Mouse (Mus musculus) ovary, postnatal 36 days (tissue): ENCODE measurements around the gene Rufy1.

ENCODE experiments used
- DNase-seq: peaks from one replicate; pipeline ENCODE4 v3.0.0; 2022; ENCODE audit warnings: low spot score, mixed read lengths

Rufy1 gene

DNA sequence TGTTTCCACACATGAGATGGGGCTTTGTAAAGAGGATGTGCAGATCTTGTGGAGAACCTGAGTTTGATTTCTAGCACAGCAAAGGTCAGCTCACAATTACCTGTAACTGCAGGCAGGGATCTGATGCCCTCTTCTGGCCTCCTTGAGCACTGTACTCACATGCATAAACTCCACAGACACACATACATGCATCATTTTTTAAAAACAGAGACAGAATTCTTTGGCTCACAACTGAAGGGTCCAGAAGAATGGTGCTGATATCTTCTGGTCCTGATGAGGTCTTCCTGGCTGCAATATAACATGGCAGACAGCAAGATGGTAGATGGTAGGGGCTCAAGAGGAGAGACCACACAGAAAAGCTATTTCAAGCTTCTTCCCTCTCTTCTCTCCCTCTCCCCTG, 76.8 kb downstream of the Rufy1 start, which contains the start of gene Cby3:
Gene Cby3, plus strand, starts transcription at position 301 of the 400 bp plus-strand sequence.
- DNase-seq = no peak

DNA sequence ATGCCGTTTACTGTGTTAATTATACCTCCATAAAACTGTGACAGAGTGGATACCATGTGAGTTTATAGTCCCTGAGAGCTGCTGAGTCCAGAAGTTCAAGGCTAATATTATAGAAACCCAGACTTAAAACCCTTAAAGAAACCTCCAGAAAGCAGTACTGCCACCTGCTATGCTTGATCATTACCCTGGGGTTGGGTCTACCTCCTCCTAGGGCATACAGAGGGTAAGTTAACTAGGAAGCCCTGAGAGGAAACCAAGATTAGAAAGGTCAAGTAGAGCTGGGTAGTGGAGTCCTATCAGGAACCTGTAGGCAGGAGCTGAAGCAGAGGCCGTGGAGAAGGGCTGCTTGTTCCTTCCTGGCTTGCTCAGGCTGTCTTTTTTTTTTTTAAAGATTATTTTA, 78.7 kb downstream of the Rufy1 start:
- no peak for DNase-seq

DNA sequence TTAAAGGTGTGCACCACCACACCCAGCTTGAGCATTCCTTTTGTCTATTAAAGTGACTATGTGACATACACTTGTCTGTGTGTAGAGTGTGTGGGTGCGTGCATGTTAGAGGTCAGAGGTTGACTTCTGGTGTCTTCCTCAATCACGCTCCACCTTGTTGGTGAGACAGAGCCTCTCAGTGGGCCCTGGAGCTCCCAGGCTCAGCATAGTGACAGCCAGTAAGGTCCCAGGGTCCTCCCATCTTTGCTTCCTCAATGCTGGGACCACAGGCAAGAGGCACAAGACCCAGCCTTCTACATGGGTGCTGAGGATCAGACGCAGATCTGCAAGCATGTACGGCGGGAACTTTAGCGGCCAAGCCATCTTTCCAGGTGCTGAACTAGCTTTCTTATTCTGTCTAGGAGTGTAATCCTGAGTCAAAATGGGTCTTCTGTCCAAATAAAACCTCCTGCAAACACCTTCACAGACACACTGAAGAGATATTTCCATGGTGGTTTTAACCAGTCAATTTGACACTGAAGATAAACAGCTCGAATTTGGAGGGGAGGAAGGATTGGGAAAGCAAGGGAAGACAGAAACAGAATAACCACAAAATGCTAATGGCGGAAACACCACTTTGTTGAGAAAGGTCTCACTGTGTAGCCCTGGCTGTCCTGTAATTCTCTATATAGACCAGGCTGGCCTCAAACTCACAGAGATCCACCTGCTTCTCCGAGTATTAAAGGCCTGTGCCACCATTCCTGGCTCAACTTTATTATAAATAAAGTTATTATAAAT, 84.5 kb downstream of the Rufy1 start:
- no peak for DNase-seq

DNA sequence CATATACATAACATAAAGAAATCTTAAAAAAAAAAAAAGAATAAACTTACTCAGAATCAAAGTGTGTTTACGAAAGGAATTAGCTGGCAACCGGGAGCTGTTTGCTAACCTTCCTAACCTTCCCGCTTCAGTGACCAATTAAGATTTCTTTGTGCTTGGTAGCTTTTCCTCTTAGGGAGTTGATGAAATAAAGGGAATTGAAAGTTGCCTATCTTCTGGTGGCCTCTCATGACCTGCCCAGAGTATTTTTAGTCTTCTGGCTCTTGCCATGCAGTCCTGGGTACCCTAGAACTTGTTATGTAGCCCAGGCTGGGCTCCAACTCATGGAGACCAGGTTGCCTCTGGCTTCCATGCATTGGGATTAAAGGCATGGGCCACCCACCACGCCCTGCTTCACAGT, 85.4 kb downstream of the Rufy1 start:
- DNase-seq = no peak
